Mouse (Mus musculus) adrenal gland, adult 8-10 months (tissue): ENCODE results near the gene Ripply3. TPM values are rescaled to one million over a fixed set of nuclear protein-coding genes. Genes with fewer than 3 reads are reported as not detected.
A peak's percentile ranks its signal among the peaks of the same experiment; 100 is the strongest.

Experiments used
- DNase-seq: peaks from one replicate; pipeline ENCODE4 v3.0.0; 2022
- total RNA-seq, 4 experiments: library from RNA; stranded (reverse); gene quantifications; 2 replicates each; pipeline ENCODE4 v1.2.4; 2022

Gene Ripply3
- total RNA-seq, result 10 to 100 TPM in 1 of 4 experiments, 1 to 10 TPM in 3; 4.6 to 12.6 (median 5.3) TPM

GRCm38 (mm10) chr16:94327781-94328711, at the start of gene Ripply3:
TSS of gene Ripply3 (plus strand) at chr16:94328420.
- peak; percentile 57 for DNase-seq

- DNase-seq, result no peak
These were observed 44.2 kb upstream of the Ripply3 start for GRCm38 (mm10) chr16:94283972-94284371.

- DNase-seq, result no peak
These were observed 40.4 kb upstream of the Ripply3 start for GRCm38 (mm10) chr16:94287826-94288225.

GRCm38 (mm10) chr16:94289138-94290072, 38.8 kb upstream of the Ripply3 start:
- no peak for DNase-seq

GRCm38 (mm10) chr16:94290073-94290999, 37.9 kb upstream of the Ripply3 start:
- peak; percentile 59 for DNase-seq

GRCm38 (mm10) chr16:94291141-94291540, 37.1 kb upstream of the Ripply3 start:
- DNase-seq, result no peak

- DNase-seq, result no peak
These were observed 30.1 kb upstream of the Ripply3 start for GRCm38 (mm10) chr16:94298081-94298480.

- no peak for DNase-seq
These were observed 29.0 kb upstream of the Ripply3 start for GRCm38 (mm10) chr16:94299210-94299609.

GRCm38 (mm10) chr16:94301194-94301593, 27.0 kb upstream of the Ripply3 start:
- no peak for DNase-seq

GRCm38 (mm10) chr16:94301696-94302095, 26.5 kb upstream of the Ripply3 start:
- no peak for DNase-seq

- DNase-seq, result peak; percentile 31
These were observed 25.7 kb upstream of the Ripply3 start for GRCm38 (mm10) chr16:94302274-94303202.

GRCm38 (mm10) chr16:94303203-94303535, 25.1 kb upstream of the Ripply3 start:
- DNase-seq, result no peak

GRCm38 (mm10) chr16:94307526-94307925, 20.7 kb upstream of the Ripply3 start:
- DNase-seq, result no peak

- no peak for DNase-seq
These were observed 20.3 kb upstream of the Ripply3 start for GRCm38 (mm10) chr16:94307942-94308341.

GRCm38 (mm10) chr16:94309025-94309424, 19.2 kb upstream of the Ripply3 start:
- no peak for DNase-seq

- DNase-seq, result no peak
These were observed 16.8 kb upstream of the Ripply3 start for GRCm38 (mm10) chr16:94311416-94311815.

- no peak for DNase-seq
These were observed 16.3 kb upstream of the Ripply3 start for GRCm38 (mm10) chr16:94311931-94312330.

- peak; percentile 79 for DNase-seq
These were observed 15.5 kb upstream of the Ripply3 start for GRCm38 (mm10) chr16:94312663-94313228.

- peak; percentile 96 for DNase-seq
These were observed 14.8 kb upstream of the Ripply3 start, which contains the start of gene Hlcs for GRCm38 (mm10) chr16:94313229-94314030. TSS of gene Hlcs (minus strand) at chr16:94313571.
